Mouse (Mus musculus): ENCODE measurements around the gene Fam198a. TPM values are rescaled to one million over a fixed set of nuclear protein-coding genes. Genes with fewer than 3 reads are reported as not detected.

Gene Fam198a
- 0.76 and 1.1 TPM in 2 replicates for polyA plus RNA-seq (2012; rRNA removed)

GRCm38 (mm10) chr9:121950418-121951113, at the start of gene Fam198a:
Fam198a (plus strand) TSS chr9:121950988.

GRCm38 (mm10) chr9:121916102-121916501, 34.7 kb upstream of the Fam198a start, which contains the start of gene Cyp8b1:
Cyp8b1 (minus strand) TSS chr9:121916305.

GRCm38 (mm10) chr9:121997010-121997409, 46.2 kb downstream of the Fam198a start, which contains the start of gene Pomgnt2:
Pomgnt2 (minus strand) TSS chr9:121997110.

Other genes with a start within 250 kb of the Fam198a start
- 3.5 and 3.7 TPM in 2 replicates for gene Sec22c, start 245.5 kb upstream of the Fam198a start, polyA plus RNA-seq (2012; rRNA removed)
- gene Ss18l2, start 240.7 kb upstream of the Fam198a start, polyA plus RNA-seq (2012; rRNA removed), result 6.1 and 7.1 TPM in 2 replicates
- gene Nktr, start 231.8 kb upstream of the Fam198a start, polyA plus RNA-seq (2012; rRNA removed), result 10.8 and 14.6 TPM in 2 replicates
- gene Zfp651, start 191.7 kb upstream of the Fam198a start, polyA plus RNA-seq (2012; rRNA removed), result 23.5 and 24.2 TPM in 2 replicates
- 1.4 and 2.0 TPM in 2 replicates for gene Klhl40, start 173.4 kb upstream of the Fam198a start, polyA plus RNA-seq (2012; rRNA removed)
- 2.0 and 6.0 TPM in 2 replicates for gene Hhatl, start 158.5 kb upstream of the Fam198a start, polyA plus RNA-seq (2012; rRNA removed)
- 0.49 TPM in 1 of 2 replicates, not detected in the other for gene Ccdc13, start 111.5 kb upstream of the Fam198a start, polyA plus RNA-seq (2012; rRNA removed)
- 8.6 and 12.6 TPM in 2 replicates for gene Higd1a, start 92.6 kb upstream of the Fam198a start, polyA plus RNA-seq (2012; rRNA removed)
- gene Ackr2, start 52.6 kb upstream of the Fam198a start, polyA plus RNA-seq (2012; rRNA removed), result 0.63 and 1.2 TPM in 2 replicates
- gene Cyp8b1, start 34.7 kb upstream of the Fam198a start, polyA plus RNA-seq (2012; rRNA removed), result 0.51 and 0.56 TPM in 2 replicates
- gene Pomgnt2, start 46.1 kb downstream of the Fam198a start, polyA plus RNA-seq (2012; rRNA removed), result 7.2 and 9.6 TPM in 2 replicates
- gene Snrk, start 166.3 kb downstream of the Fam198a start, polyA plus RNA-seq (2012; rRNA removed), result 19.9 and 21.3 TPM in 2 replicates